Mouse (Mus musculus) heart, postnatal 14 days (tissue): ENCODE measurements around the gene Pcdh11x. TPM values are rescaled to one million over a fixed set of nuclear protein-coding genes. Genes with fewer than 3 reads are reported as not detected.

Experiments
- total RNA-seq, 2 experiments: library from RNA; stranded (reverse); gene quantifications; 2 replicates each; pipeline ENCODE4 v1.2.3; 2021

Gene Pcdh11x
- total RNA-seq, 2 experiments from 2014 or later, result 0.05 to 0.10 TPM

Other genes with a start within 250 kb of the Pcdh11x start
- gene H2afb3, start 22.8 kb downstream of the Pcdh11x start, total RNA-seq, result not detected